ENCODE assay signal across 17 mouse cellular contexts in genomic region chr1:25430219-25430862, GRCm38 (mm10).
A peak's percentile ranks its signal among the peaks of the same experiment; 100 is the strongest.
DNase-seq lines count a peak whose midpoint lies in the region; ATAC-seq lines count a peak whose summit lies in the region.
"Had no signal": no experiment of that assay in that cellular context is flagged by ENCODE, and none has a peak within 500 bp of the region (broad histone marks: within the 10 kb centered on the region; RNA-seq: fewer than 3 reads in every experiment).

No protein-coding gene starts in this region.

- ATAC-seq in hindbrain, embryonic 11.5 days (ENCODE audit: low FRiP score), result peak; percentile 85
- peak; percentile 64 for ATAC-seq in neural tube, embryonic 12.5 days (ENCODE audit: low FRiP score, low read depth)
- ATAC-seq: Patski had no signal

- 72% methylated on average over 16 of the region's 16 CpGs for WGBS in hindbrain, embryonic 11.5 days
- 82% methylated on average over 16 of the region's 16 CpGs for WGBS in hindbrain, embryonic 10.5 days
- WGBS in neural tube, embryonic 12.5 days, result 71% methylated on average over 16 of the region's 16 CpGs

- no peak overlapping the region for H3K4me3 ChIP-seq in hindbrain, embryonic 11.5 days (ENCODE audit: low read depth, low read length)
- H3K4me3 ChIP-seq in hindbrain, embryonic 10.5 days, result no peak overlapping the region
- H3K4me3 ChIP-seq in neural tube, embryonic 12.5 days, result no peak overlapping the region
- H3K4me3 ChIP-seq: megakaryocyte, embryonic 14.5 days had no signal

- no peak overlapping the region for H3K4me2 ChIP-seq in hindbrain, embryonic 11.5 days (replicated peaks; ENCODE audit: low read depth, low read length)
- no peak overlapping the region for H3K4me2 ChIP-seq in neural tube, embryonic 12.5 days (replicated peaks)

- H3K36me3 ChIP-seq in hindbrain, embryonic 11.5 days (ENCODE audit: control insufficient read depth, insufficient read depth, low read length), result no peaks in the 10 kb centered on the region
- H3K36me3 ChIP-seq in hindbrain, embryonic 10.5 days, result no peaks in the 10 kb centered on the region
- H3K36me3 ChIP-seq in neural tube, embryonic 12.5 days, result no peaks in the 10 kb centered on the region

- H3K9me3 ChIP-seq in hindbrain, embryonic 11.5 days (ENCODE audit: control insufficient read depth, low read length), result no peaks in the 10 kb centered on the region
- no peaks in the 10 kb centered on the region for H3K9me3 ChIP-seq in hindbrain, embryonic 10.5 days
- no peaks in the 10 kb centered on the region for H3K9me3 ChIP-seq in neural tube, embryonic 12.5 days
- H3K9me3 ChIP-seq: megakaryocyte, embryonic 14.5 days had no signal

- H3K27ac ChIP-seq in hindbrain, embryonic 11.5 days (ENCODE audit: low read depth, low read length), result no peak overlapping the region
- no peak overlapping the region for H3K27ac ChIP-seq in hindbrain, embryonic 10.5 days
- H3K27ac ChIP-seq in neural tube, embryonic 12.5 days, result no peak overlapping the region
- H3K27ac ChIP-seq: liver, embryonic 14.5 days had no signal

- no peaks in the 10 kb centered on the region for H3K27me3 ChIP-seq in hindbrain, embryonic 11.5 days (ENCODE audit: control insufficient read depth, insufficient read depth, low read length)
- no peaks in the 10 kb centered on the region for H3K27me3 ChIP-seq in hindbrain, embryonic 10.5 days (ENCODE audit: insufficient read depth, poor library complexity, severe bottlenecking)
- no peaks in the 10 kb centered on the region for H3K27me3 ChIP-seq in neural tube, embryonic 12.5 days (replicated peaks)
- H3K27me3 ChIP-seq: megakaryocyte, embryonic 14.5 days had no signal

- DNase-seq in hindbrain, embryonic 11.5 days (ENCODE audit: low spot score), result peak; percentile 12
- no peak for DNase-seq in hindbrain, embryonic 10.5 days (ENCODE audit: low spot score)
- no peak for DNase-seq in neural tube, embryonic 10.5 days (ENCODE audit: extremely low spot score, low spot score)
- peak; percentile 59 for DNase-seq in layer of hippocampus, adult 9-11 months
- DNase-seq in thymus, postnatal 10 days (ENCODE audit: low spot score in 2 of 2), result no peak
- DNase-seq in heart, postnatal 4 days, result no peak
- DNase-seq in spleen, postnatal 36 days (ENCODE audit: low spot score in 2 of 2), result no peak
- DNase-seq: adrenal gland, postnatal 25 days; cerebellum, adult 9-10 months; heart, adult 11 months; heart, postnatal 14 days; kidney, postnatal 10 days; thymus, adult 2 months had no signal

- no peaks in the 10 kb centered on the region for H3K4me1 ChIP-seq in hindbrain, embryonic 11.5 days (replicated peaks; ENCODE audit: control insufficient read depth, insufficient read depth, low read length)
- H3K4me1 ChIP-seq in hindbrain, embryonic 10.5 days (replicated peaks), result no peaks in the 10 kb centered on the region
- H3K4me1 ChIP-seq in neural tube, embryonic 12.5 days, result no peaks in the 10 kb centered on the region
- H3K4me1 ChIP-seq: megakaryocyte, embryonic 14.5 days had no signal

- no peak overlapping the region for H3K9ac ChIP-seq in hindbrain, embryonic 11.5 days (ENCODE audit: low read depth, low read length)
- no peak overlapping the region for H3K9ac ChIP-seq in neural tube, embryonic 12.5 days
- H3K9ac ChIP-seq: liver, embryonic 14.5 days had no signal

Comparison
In these comparisons a context has a peak if more than half of its experiments do, and no peak if none do; other contexts are left out.
1. DNase-seq: peak in hindbrain, embryonic 11.5 days (single experiment) and layer of hippocampus, adult 9-11 months (single experiment); none in hindbrain, embryonic 10.5 days (single experiment), neural tube, embryonic 10.5 days (single experiment), thymus, postnatal 10 days (0 of 2), heart, postnatal 4 days (single experiment) and spleen, postnatal 36 days (0 of 2).